Mouse (Mus musculus): ENCODE data around the gene Plcb4.

- no peak for TF ChIP-seq CTCF (IDR thresholded peaks at IDR 0.05; ENCODE audit: borderline replicate concordance, control insufficient read depth, extremely low read depth, insufficient read depth, low read length, poor library complexity)
- TF ChIP-seq POLR2A (IDR thresholded peaks at IDR 0.05; ENCODE audit: control insufficient read depth, extremely low read depth, insufficient read depth, low read length, poor library complexity) = no peak
Observed at GRCm38 (mm10) chr2:135856826-135857225, 198.0 kb downstream of the Plcb4 start.

All from thymus, adult 2 months (tissue).